Mouse (Mus musculus): ENCODE results near the gene Pdpk1.

DNA sequence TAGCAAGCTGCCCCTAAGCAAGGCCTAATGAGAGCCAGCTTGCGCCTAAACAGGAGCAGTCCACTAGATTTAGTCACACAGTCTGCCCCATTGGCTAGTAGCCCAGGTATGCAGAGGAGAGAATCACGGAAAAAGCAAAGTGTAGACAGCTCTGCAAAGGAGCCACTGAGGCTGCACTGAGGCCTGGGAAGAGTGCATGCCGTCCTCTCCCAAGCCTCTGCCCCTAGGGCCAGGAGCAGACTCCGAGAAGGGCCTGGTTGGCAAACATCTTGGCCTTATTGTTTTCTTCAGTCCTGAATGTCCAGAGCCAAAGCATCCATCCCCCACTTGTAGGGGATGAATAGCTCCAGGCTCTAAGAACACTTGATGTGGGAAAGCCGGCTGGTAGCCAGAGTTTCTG lies 82.5 kb downstream of the Pdpk1 start:
- TF ChIP-seq GATA1 (IDR thresholded peaks at IDR 0.05; ENCODE audit: low read length) (no peak), TAL1 (IDR thresholded peaks at IDR 0.05; ENCODE audit: low read length) (no peak)

Data from erythroblast, embryonic 14.5 days (primary cell).